Mouse (Mus musculus) heart, postnatal 14 days (tissue): ENCODE measurements around the gene Il13. TPM values are rescaled to one million over a fixed set of nuclear protein-coding genes. Genes with fewer than 3 reads are reported as not detected.

Source experiments
- DNase-seq, 2 experiments: peaks; one replicate each; pipeline ENCODE4 v3.0.0; 2021 to 2022
- intact Hi-C: fragments of 180-260 bp; cut with DNase I; formaldehyde crosslinking; loops from one replicate; pipeline ENCODE4 v1.15.1; 2025
- total RNA-seq, 2 experiments: library from RNA; stranded (reverse); gene quantifications; 2 replicates each; pipeline ENCODE4 v1.2.3; 2021

Gene Il13
- total RNA-seq, 2 experiments from 2014 or later = not detected

- peak; percentile 28 to 49 for DNase-seq
- intact Hi-C loops = no loop called here
These were observed 44.1 kb downstream of the Il13 start for GRCm38 (mm10) chr11:53590368-53590768.

GRCm38 (mm10) chr11:53588279-53588678 lies 46.2 kb downstream of the Il13 start:
- intact Hi-C loops = loop anchor here (5.0 kb wide), 1 partner anchor 149 kb away; no protein-coding TSS in a partner anchor
- no peak for DNase-seq

- no peak for DNase-seq
- intact Hi-C loops = loop anchor here (2.0 to 5.0 kb wide), 2 partner anchors 41 to 152 kb away; no protein-coding TSS in a partner anchor
These were observed 49.0 kb downstream of the Il13 start for GRCm38 (mm10) chr11:53585510-53585909.

GRCm38 (mm10) chr11:53584849-53585248 lies 49.7 kb downstream of the Il13 start:
- intact Hi-C loops = loop anchor here (2.0 to 5.0 kb wide), 3 partner anchors 42 to 152 kb away; partner anchors contain the start of gene Gm9837
- peak in 1 of 2 experiments; percentile 15 for DNase-seq

- DNase-seq = no peak
- intact Hi-C loops = loop anchor here (5.0 kb wide), 1 partner anchor 111 kb away; the partner anchor contains the start of gene Gm9837
These were observed 51.4 kb downstream of the Il13 start for GRCm38 (mm10) chr11:53583151-53583550.

Other genes starting within 250 kb of the Il13 start
- gene Leap2, start 211.5 kb downstream of the Il13 start, total RNA-seq = not detected
- gene Uqcrq, start 203.9 kb downstream of the Il13 start, total RNA-seq = 1,000 to 10,000 TPM; 2,370 to 2,434 TPM
- gene Gdf9, start 203.7 kb downstream of the Il13 start, total RNA-seq = under 1 TPM; 0.31 to 0.66 TPM
- gene Gm10447, start 177.6 kb downstream of the Il13 start, total RNA-seq = not detected
- under 1 TPM; 0.44 to 0.53 TPM for gene Shroom1, start 177.5 kb downstream of the Il13 start, total RNA-seq
- gene Gm9837, start 164.2 kb downstream of the Il13 start, total RNA-seq = not detected
- gene Gm9945, start 154.5 kb downstream of the Il13 start, total RNA-seq = not detected
- gene Sowaha, start 154.4 kb downstream of the Il13 start, total RNA-seq = under 1 TPM; 0.07 TPM
- 10 to 100 TPM; 42.1 TPM for gene Sept8, start 115.4 kb downstream of the Il13 start, total RNA-seq
- gene Kif3a, start 67.3 kb downstream of the Il13 start, total RNA-seq = 1 to 10 TPM; 9.6 to 9.9 TPM
- not detected for gene Il4, start 16.0 kb downstream of the Il13 start, total RNA-seq
- 1 to 10 TPM; 8.2 to 9.4 TPM for gene Rad50, start 72.6 kb upstream of the Il13 start, total RNA-seq
- gene Il5, start 86.1 kb upstream of the Il13 start, total RNA-seq = not detected
- gene Irf1, start 135.3 kb upstream of the Il13 start, total RNA-seq = 10 to 100 TPM; 18.4 to 19.5 TPM
- not detected for gene Gm17334, start 138.5 kb upstream of the Il13 start, total RNA-seq
- gene Gm12216, start 224.6 kb upstream of the Il13 start, total RNA-seq = 1 to 10 TPM; 2.0 to 3.6 TPM